Mouse (Mus musculus) effector memory CD4-positive, alpha-beta T cell, adult 5 months (primary cell): ENCODE data around the gene Khsrp. TPM values are rescaled to one million over a fixed set of nuclear protein-coding genes. Genes with fewer than 3 reads are reported as not detected.

Experiments used
- polyA plus RNA-seq: library from polyadenylated mRNA; unstranded; fragments of 100-300 nt; shearing (Covaris generic); gene quantifications from one replicate; pipeline ENCODE4 v1.2.1, GENCODE M21; 2017

Khsrp gene
- polyA plus RNA-seq: 48.7 TPM

DNA sequence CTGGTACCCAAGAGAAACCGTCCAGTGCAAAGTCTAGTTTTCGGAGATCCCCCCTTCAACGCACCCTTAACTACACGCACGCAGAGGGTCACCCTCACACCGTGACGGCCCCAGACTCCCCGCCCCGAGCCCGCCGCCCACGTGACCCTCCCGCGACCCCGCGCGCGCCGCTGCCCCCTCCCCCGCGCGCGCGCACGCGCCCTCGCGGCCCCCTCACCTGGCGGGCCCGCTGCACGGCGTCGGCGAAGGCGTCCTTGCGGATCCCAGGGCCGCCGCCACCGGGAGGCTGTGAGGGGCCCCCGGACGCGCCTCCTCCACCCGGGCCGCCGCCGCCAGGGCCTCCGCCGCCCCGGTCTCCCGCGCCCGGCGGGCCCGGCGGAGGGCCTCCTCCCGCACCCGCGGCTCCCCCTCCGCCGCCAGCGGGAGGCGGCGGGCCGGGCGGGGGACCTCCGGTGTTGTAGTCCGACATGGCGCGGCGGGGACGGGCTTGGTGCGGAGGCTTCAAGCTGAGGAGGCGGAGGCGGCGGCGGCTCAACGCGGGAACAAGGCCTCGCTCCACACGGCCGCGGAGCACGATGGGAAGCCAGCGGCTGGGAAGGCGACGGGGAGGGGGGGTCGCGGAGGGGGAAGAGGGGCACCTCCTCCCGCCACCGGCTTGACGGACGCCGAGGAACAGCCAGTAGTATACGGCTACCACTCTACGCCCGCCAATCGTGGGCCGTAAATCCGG is at the start of gene Khsrp:
Gene Khsrp (minus strand): TSS at position 592 of the 730 bp plus-strand sequence.

GRCm38 (mm10) chr17:57078336-57078735 is 47.0 kb upstream of the Khsrp start, which contains the start of gene Dennd1c:
Gene Dennd1c, minus strand, starts transcription at chr17:57078514.

DNA sequence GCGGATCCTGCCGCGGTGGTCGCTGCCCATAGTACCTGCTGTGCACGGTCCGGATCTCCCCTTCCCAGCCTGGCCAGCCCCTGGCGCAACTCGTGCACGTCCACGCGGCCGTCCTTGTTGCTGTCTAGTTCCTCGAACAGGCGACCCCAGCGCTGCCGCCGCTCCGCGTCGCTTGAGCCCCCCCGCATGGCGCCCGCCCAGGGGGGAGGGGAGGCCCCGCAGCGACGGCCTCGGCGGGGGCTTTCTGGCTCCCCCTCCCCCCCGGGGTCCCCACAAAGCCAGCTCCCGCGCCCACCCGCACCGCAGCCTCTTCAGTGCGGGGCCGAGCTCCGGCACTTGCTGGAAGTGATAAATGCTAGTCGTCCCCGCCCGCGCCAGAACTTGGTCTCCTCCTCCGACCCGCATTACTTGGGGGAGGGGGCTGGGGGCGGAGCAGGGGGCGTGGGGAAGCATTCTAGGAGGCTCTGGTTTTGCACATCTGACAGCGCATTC is 28.2 kb upstream of the Khsrp start, which contains the start of gene Slc25a23:
Gene Slc25a23 (minus strand): TSS at position 378 of the 492 bp plus-strand sequence.

DNA sequence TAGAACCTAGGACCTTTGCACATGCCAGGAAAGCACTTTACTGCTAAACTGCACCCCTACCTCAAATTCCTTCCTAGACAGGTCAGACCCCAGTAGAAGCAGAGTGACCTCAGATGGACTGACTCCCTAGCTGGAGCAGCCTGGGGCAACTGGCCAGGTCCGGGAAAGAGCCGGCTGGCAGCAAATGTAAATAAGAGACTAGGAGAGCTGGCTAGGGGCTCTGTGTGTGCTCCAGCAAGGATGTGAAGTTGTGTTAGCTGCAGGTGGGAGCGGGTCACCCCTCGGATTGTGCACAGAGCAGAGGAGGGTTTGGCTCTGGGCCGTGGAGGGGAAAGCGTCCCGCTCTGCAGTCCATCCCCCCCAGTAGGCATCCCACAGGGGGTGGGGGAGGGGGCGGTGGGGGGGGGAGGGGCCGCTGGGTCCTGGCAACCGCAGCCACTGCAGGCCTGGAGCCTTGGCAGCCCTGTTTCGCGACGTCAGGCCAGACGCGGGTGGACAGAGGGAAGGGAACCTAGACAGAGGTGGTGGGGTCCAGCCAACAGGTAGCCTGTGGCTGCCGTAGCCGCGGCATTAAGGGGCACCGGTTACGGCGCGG is 27.7 kb upstream of the Khsrp start, which contains the start of gene Crb3:
Gene Crb3 (plus strand): TSS at position 215 of the 595 bp plus-strand sequence.

DNA sequence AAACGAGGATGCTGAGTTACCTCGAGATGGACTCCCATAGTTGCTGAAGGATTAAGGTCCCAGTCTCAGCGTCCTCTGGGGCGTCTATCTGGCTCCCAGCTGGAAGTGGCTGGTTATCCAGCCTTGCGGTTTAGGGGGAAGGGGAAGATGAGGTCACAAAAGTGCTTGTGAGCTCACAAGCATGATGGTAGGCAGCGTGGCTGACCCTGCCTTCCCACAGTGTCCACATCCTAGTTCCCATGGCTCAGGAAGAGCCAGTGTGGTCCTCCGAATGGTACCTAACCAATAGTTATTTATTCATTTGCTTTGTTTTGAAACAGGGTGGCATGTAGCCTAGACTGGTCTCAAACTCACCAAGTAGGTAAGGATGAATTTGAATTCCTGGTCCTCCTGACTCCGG is 10.2 kb upstream of the Khsrp start, which contains the start of gene Slc25a41:
Gene Slc25a41 (minus strand): TSS at position 101 of the 400 bp plus-strand sequence.

GRCm38 (mm10) chr17:57011236-57012141 is 19.8 kb downstream of the Khsrp start, which contains the start of the genes Gtf2f1 and Gm17949:
Gene Gtf2f1, minus strand, starts transcription at chr17:57011288.
Gene Gm17949, plus strand, starts transcription at chr17:57011469.

GRCm38 (mm10) chr17:56999968-57000609 is 31.2 kb downstream of the Khsrp start, which contains the start of gene Pspn:
Gene Pspn, minus strand, starts transcription at chr17:57000018.

GRCm38 (mm10) chr17:56997029-56997667 is 34.2 kb downstream of the Khsrp start, which contains the start of gene Alkbh7:
Gene Alkbh7, plus strand, starts transcription at chr17:56997339.

GRCm38 (mm10) chr17:56990115-56990746 is 41.1 kb downstream of the Khsrp start, which contains the start of gene Clpp:
Gene Clpp, plus strand, starts transcription at chr17:56990305.

DNA sequence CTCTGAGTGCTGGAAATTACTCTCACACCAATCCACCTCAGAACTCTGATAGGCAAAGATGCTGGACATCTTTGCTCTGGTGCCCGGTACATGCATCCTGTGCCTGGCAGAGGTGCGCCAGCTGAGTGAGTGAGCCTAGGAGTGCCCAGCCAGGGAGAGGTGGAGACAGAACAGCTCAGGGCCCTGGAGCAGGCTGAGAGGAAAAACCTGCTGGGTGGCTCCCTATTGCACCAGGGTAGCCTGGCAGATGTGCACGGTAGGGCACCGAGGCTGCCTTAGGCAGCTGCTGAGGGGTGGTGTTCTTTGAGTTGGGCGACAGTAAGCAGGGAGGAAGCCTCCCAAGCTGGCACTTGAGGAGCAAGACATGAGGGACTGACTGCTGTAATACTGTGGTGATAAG is 49.3 kb downstream of the Khsrp start, which contains the start of gene Acer1:
Gene Acer1 (minus strand): TSS at position 114 of the 400 bp plus-strand sequence.

Other genes starting within 250 kb of the Khsrp start
- gene Rfx2, start 200.5 kb downstream of the Khsrp start, polyA plus RNA-seq: 2.5 TPM
- not detected for gene Acsbg2, start 157.1 kb downstream of the Khsrp start, polyA plus RNA-seq
- 0.14 TPM for gene 1700061G19Rik, start 156.0 kb downstream of the Khsrp start, polyA plus RNA-seq
- gene Mllt1, start 96.1 kb downstream of the Khsrp start, polyA plus RNA-seq: 24.8 TPM
- not detected for gene Acer1, start 49.4 kb downstream of the Khsrp start, polyA plus RNA-seq
- 39.7 TPM for gene Clpp, start 41.2 kb downstream of the Khsrp start, polyA plus RNA-seq
- gene Alkbh7, start 34.2 kb downstream of the Khsrp start, polyA plus RNA-seq: 12.0 TPM
- not detected for gene Pspn, start 31.5 kb downstream of the Khsrp start, polyA plus RNA-seq
- 62.3 TPM for gene Gtf2f1, start 20.2 kb downstream of the Khsrp start, polyA plus RNA-seq
- gene Gm17949, start 20.1 kb downstream of the Khsrp start, polyA plus RNA-seq: 0.42 TPM
- gene Slc25a41, start 10.1 kb upstream of the Khsrp start, polyA plus RNA-seq: not detected
- gene Crb3, start 27.6 kb upstream of the Khsrp start, polyA plus RNA-seq: 4.4 TPM
- gene Slc25a23, start 28.3 kb upstream of the Khsrp start, polyA plus RNA-seq: 6.7 TPM
- gene Dennd1c, start 47.0 kb upstream of the Khsrp start, polyA plus RNA-seq: 159 TPM
- gene Tubb4a, start 56.3 kb upstream of the Khsrp start, polyA plus RNA-seq: 1.5 TPM
- gene Tnfsf9, start 73.8 kb upstream of the Khsrp start, polyA plus RNA-seq: 17.9 TPM
- not detected for gene Cd70, start 118.3 kb upstream of the Khsrp start, polyA plus RNA-seq
- gene Tnfsf14, start 162.7 kb upstream of the Khsrp start, polyA plus RNA-seq: 10.9 TPM
- 0.07 TPM for gene C3, start 196.6 kb upstream of the Khsrp start, polyA plus RNA-seq
- 56.3 TPM for gene Gpr108, start 216.9 kb upstream of the Khsrp start, polyA plus RNA-seq
- 5.4 TPM for gene Trip10, start 217.9 kb upstream of the Khsrp start, polyA plus RNA-seq
- 149 TPM for gene Vav1, start 247.6 kb upstream of the Khsrp start, polyA plus RNA-seq